Mouse (Mus musculus): Measurements from ENCODE around the gene Wdr89.

DNA sequence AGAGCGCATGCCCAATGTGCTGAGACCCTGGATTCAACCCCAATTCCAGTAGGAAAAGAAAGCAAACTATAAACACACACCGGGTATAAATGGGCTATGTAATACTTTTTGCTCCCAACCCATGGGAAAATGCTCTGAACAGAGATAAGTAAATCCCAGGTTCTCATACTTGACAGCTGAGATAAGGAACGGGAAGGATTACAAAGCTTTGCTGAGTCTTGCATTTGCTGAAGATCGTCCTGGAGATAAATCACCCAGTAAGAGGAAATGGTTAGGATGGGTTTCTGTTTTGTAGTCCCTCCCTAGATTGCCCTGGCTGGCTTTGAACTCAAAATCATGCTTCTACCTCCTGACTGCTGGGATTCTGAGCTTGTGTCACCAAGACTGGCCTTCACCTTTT, 18.0 kb upstream of the Wdr89 start:
- TF ChIP-seq EP300 (IDR thresholded peaks at IDR 0.05; ENCODE audit: low read depth), result no peak
- no peak for TF ChIP-seq CTCF (IDR thresholded peaks at IDR 0.05; ENCODE audit: low read depth)
